Mouse (Mus musculus): ENCODE measurements around the gene Brinp1. TPM values are rescaled to one million over a fixed set of nuclear protein-coding genes. Genes with fewer than 3 reads are reported as not detected.

Brinp1 gene
- polyA plus RNA-seq, 1 experiment from 2014 or later: 80.9 TPM

GRCm38 (mm10) chr4:68788477-68788999, 165.7 kb downstream of the Brinp1 start:
- Histone ChIP-seq H3K4me3 (replicated peaks; ENCODE audit: low read length) (no peak overlapping the region), H3K9ac (no peak overlapping the region), H3K36me3 (replicated peaks; ENCODE audit: control insufficient read depth, insufficient read depth) (peaks cover 8% of the 10 kb centered on the region; the same call in 1 of the 2 replicates), H3K27me3 (ENCODE audit: control insufficient read depth, insufficient read depth, low read length) (no peaks in the 10 kb centered on the region), H3K27ac (no peak overlapping the region), H3K9me3 (ENCODE audit: control insufficient read depth, low read length) (no peaks in the 10 kb centered on the region), H3K4me2 (replicated peaks) (no peak overlapping the region), H3K4me1 (replicated peaks; ENCODE audit: control insufficient read depth, insufficient read depth, low read length) (no peaks in the 10 kb centered on the region)
- WGBS: 61% methylated on average over 4 of the region's 4 CpGs
- no peak for DNase-seq (ENCODE audit: low spot score)
- no peak for ATAC-seq (ENCODE audit: low FRiP score)

DNA sequence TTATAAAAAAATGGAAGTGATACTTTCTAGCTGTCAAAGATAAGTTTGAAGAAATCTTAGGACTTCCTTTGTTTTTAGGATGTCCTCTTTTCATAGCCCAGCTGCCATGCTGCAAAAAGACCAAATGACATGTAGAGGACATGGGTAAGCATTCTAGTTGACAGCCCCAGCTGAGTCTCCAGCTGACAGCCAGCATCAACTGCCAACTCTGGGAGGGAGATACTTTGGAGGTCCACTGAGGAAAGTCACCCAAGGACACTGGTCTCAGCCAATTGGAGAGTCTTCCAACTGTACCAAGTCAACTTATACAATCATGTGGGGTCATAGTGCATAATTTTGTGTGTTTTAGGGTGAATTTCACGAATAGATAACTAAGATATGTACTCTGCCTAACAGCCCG, 166.6 kb downstream of the Brinp1 start:
- H3K4me1 ChIP-seq (replicated peaks; ENCODE audit: control insufficient read depth, insufficient read depth, low read length): no peaks in the 10 kb centered on the region
- no peak for DNase-seq (ENCODE audit: low spot score)
- H3K36me3 ChIP-seq (replicated peaks; ENCODE audit: control insufficient read depth, insufficient read depth): peaks cover 7% of the 10 kb centered on the region; the same call in 1 of the 2 replicates
- H3K4me2 ChIP-seq (replicated peaks): no peak overlapping the region
- H3K27ac ChIP-seq: no peak overlapping the region
- H3K27me3 ChIP-seq (ENCODE audit: control insufficient read depth, insufficient read depth, low read length): no peaks in the 10 kb centered on the region
- H3K4me3 ChIP-seq (replicated peaks; ENCODE audit: low read length): no peak overlapping the region
- no peaks in the 10 kb centered on the region for H3K9me3 ChIP-seq (ENCODE audit: control insufficient read depth, low read length)
- WGBS: 72% methylated on average over 2 of the region's 2 CpGs
- ATAC-seq (ENCODE audit: low FRiP score): no peak
- no peak overlapping the region for H3K9ac ChIP-seq

GRCm38 (mm10) chr4:68768256-68768655, 185.9 kb downstream of the Brinp1 start:
- H3K9me3 ChIP-seq (ENCODE audit: control insufficient read depth, low read length): no peaks in the 10 kb centered on the region
- no peaks in the 10 kb centered on the region for H3K36me3 ChIP-seq (replicated peaks; ENCODE audit: control insufficient read depth, insufficient read depth)
- no peak overlapping the region for H3K4me3 ChIP-seq (replicated peaks; ENCODE audit: low read length)
- H3K9ac ChIP-seq: no peak overlapping the region
- 36% methylated on average over 5 of the region's 5 CpGs for WGBS
- no peak; the same call in 1 of the 2 replicates for ATAC-seq (ENCODE audit: low FRiP score)
- no peak overlapping the region for H3K27ac ChIP-seq
- H3K27me3 ChIP-seq (ENCODE audit: control insufficient read depth, insufficient read depth, low read length): no peaks in the 10 kb centered on the region
- no peaks in the 10 kb centered on the region for H3K4me1 ChIP-seq (replicated peaks; ENCODE audit: control insufficient read depth, insufficient read depth, low read length)
- H3K4me2 ChIP-seq (replicated peaks): no peak overlapping the region
- no peak for DNase-seq (ENCODE audit: low spot score)

GRCm38 (mm10) chr4:68767393-68767792, 186.8 kb downstream of the Brinp1 start:
- H3K9ac ChIP-seq: no peak overlapping the region
- no peak overlapping the region for H3K4me3 ChIP-seq (replicated peaks; ENCODE audit: low read length)
- DNase-seq (ENCODE audit: low spot score) (no peak), ATAC-seq (ENCODE audit: low FRiP score) (no peak)
- no peaks in the 10 kb centered on the region for H3K9me3 ChIP-seq (ENCODE audit: control insufficient read depth, low read length)
- H3K4me2 ChIP-seq (replicated peaks): no peak overlapping the region
- no peaks in the 10 kb centered on the region for H3K27me3 ChIP-seq (ENCODE audit: control insufficient read depth, insufficient read depth, low read length)
- 53% methylated on average over 5 of the region's 5 CpGs for WGBS
- peaks cover 4% of the 10 kb centered on the region for H3K36me3 ChIP-seq (replicated peaks; ENCODE audit: control insufficient read depth, insufficient read depth)
- H3K4me1 ChIP-seq (replicated peaks; ENCODE audit: control insufficient read depth, insufficient read depth, low read length): no peaks in the 10 kb centered on the region
- H3K27ac ChIP-seq: no peak overlapping the region

DNA sequence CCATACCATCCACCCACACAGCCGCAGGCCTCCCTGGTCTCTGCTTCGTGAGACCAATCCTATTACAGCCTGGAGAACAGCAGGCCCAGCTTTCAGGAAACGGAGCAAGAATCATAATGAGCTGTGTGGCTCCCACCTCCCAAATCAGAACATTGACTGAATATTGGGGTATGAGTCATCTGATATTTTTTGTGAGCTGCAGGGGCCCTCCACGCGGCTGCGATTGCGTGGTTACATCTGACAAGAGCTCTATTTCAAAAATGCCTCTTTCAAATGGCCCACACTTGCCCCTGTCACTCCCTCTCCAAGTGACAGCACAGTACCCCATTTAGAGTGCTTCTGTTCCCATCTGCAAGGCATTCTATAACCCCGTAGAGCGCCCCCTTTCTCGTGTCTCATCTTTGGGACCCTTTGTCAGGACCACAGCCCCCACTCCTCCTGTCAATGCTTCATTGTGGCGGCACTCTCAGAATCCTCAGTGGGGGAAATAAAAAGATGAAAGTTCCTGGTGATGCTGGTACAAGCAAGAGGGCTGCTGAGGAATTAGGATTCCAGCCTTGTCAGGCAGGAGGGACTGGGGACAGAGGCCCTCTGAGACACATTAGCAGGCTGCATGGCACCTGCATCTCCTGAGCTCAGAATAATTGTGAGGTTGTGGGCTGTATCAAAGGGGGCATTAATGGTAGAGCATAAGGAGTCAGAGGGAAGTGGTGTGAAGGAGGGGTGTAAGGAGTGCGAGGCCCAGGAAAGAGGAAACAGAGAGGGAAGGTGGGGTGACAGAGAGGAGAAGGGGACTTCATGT, 188.2 kb downstream of the Brinp1 start:
- H3K4me1 ChIP-seq (replicated peaks; ENCODE audit: control insufficient read depth, insufficient read depth, low read length): no peaks in the 10 kb centered on the region
- no peaks in the 10 kb centered on the region for H3K27me3 ChIP-seq (ENCODE audit: control insufficient read depth, insufficient read depth, low read length)
- no peak overlapping the region for H3K9ac ChIP-seq
- no peak overlapping the region for H3K4me3 ChIP-seq (replicated peaks; ENCODE audit: low read length)
- H3K27ac ChIP-seq: no peak overlapping the region
- peak; percentile 67 for ATAC-seq (ENCODE audit: low FRiP score)
- WGBS: 60% methylated on average over 12 of the region's 12 CpGs
- no peaks in the 10 kb centered on the region for H3K9me3 ChIP-seq (ENCODE audit: control insufficient read depth, low read length)
- DNase-seq (ENCODE audit: low spot score): no peak
- no peak overlapping the region for H3K4me2 ChIP-seq (replicated peaks)
- peaks cover 15% of the 10 kb centered on the region for H3K36me3 ChIP-seq (replicated peaks; ENCODE audit: control insufficient read depth, insufficient read depth)

- H3K9me3 ChIP-seq (ENCODE audit: control insufficient read depth, low read length): no peaks in the 10 kb centered on the region
Observed at GRCm38 (mm10) chr4:68764937-68765336, 189.3 kb downstream of the Brinp1 start.

DNA sequence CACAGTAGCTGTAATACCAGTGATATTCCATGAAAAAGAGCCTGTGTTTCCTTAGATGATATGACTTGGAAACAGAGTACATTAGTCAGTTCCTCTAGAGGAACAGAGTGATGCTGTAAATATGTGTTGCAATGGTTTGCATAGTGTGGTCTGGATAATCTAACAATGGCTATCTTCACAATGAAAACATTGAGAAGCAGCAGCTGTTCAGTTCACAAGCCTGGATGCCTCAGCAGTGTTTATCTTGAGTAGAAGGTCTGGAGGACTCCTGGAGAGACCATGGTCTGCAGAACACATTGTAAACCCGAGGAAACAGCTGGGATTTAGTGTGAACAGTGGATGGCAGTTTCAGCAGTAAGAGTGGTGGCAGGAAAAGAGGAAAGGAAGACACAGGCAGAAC, 233.2 kb downstream of the Brinp1 start:
- H3K9me3 ChIP-seq (ENCODE audit: control insufficient read depth, low read length): no peaks in the 10 kb centered on the region
- no peak overlapping the region for H3K4me2 ChIP-seq (replicated peaks)
- H3K9ac ChIP-seq: no peak overlapping the region
- ATAC-seq (ENCODE audit: low FRiP score): no peak
- no peaks in the 10 kb centered on the region for H3K4me1 ChIP-seq (replicated peaks; ENCODE audit: control insufficient read depth, insufficient read depth, low read length)
- no peak overlapping the region for H3K4me3 ChIP-seq (replicated peaks; ENCODE audit: low read length)
- H3K36me3 ChIP-seq (replicated peaks; ENCODE audit: control insufficient read depth, insufficient read depth): no peaks in the 10 kb centered on the region
- H3K27me3 ChIP-seq (ENCODE audit: control insufficient read depth, insufficient read depth, low read length): no peaks in the 10 kb centered on the region
- DNase-seq (ENCODE audit: low spot score): no peak
- WGBS: 35% methylated on average over 1 of the region's 1 CpGs
- no peak overlapping the region for H3K27ac ChIP-seq

More at GRCm38 (mm10) chr4:68764937-68765336, 189.3 kb downstream of the Brinp1 start:
- Histone ChIP-seq H3K4me2 (replicated peaks) (no peak overlapping the region), H3K4me3 (replicated peaks; ENCODE audit: low read length) (no peak overlapping the region), H3K36me3 (replicated peaks; ENCODE audit: control insufficient read depth, insufficient read depth) (peaks cover 15% of the 10 kb centered on the region), H3K27ac (no peak overlapping the region; the same call in 1 of the 2 replicates), H3K9ac (no peak overlapping the region), H3K4me1 (replicated peaks; ENCODE audit: control insufficient read depth, insufficient read depth, low read length) (no peaks in the 10 kb centered on the region), H3K27me3 (ENCODE audit: control insufficient read depth, insufficient read depth, low read length) (no peaks in the 10 kb centered on the region)
- ATAC-seq (ENCODE audit: low FRiP score): no peak
- no peak for DNase-seq (ENCODE audit: low spot score)
- WGBS: 91% methylated on average over 2 of the region's 2 CpGs
